Mouse (Mus musculus) stomach, embryonic 16.5 days (tissue): ENCODE measurements around the gene Cpvl. TPM values are rescaled to one million over a fixed set of nuclear protein-coding genes. Genes with fewer than 3 reads are reported as not detected.
A peak's percentile ranks its signal among the peaks of the same experiment; 100 is the strongest.

Experiments used
- ATAC-seq: fragments of 200-750 bp; cut with Nextera tagmentation; 2 replicates; pipeline ENCODE4 v1.8.0; 2017; ENCODE audit warnings: moderate number of reproducible peaks, moderate TSS enrichment; ENCODE audit not compliant: insufficient read depth, low FRiP score
- H3K27ac ChIP-seq: fragments of 300-500 bp; sonication (generic); 2 replicates; pipeline ENCODE4 v1.5.1; 2014; ENCODE audit warnings: low read length
- H3K27me3 ChIP-seq: fragments of 300-500 bp; sonication (generic); 2 replicates; pipeline ENCODE4 v1.6.1; 2014; ENCODE audit warnings: low read length, control low read depth, mixed read lengths; ENCODE audit not compliant: control insufficient read depth, insufficient read depth
- H3K36me3 ChIP-seq: fragments of 300-500 bp; sonication (generic); 2 replicates; pipeline ENCODE4 v1.6.1; 2014; ENCODE audit warnings: low read length; ENCODE audit not compliant: control insufficient read depth, insufficient read depth
- H3K4me1 ChIP-seq: fragments of 300-500 bp; sonication (generic); 2 replicates; pipeline ENCODE4 v1.6.1; 2014; ENCODE audit warnings: low read length, control low read depth, mixed read lengths; ENCODE audit not compliant: control insufficient read depth, insufficient read depth
- H3K4me2 ChIP-seq: fragments of 300-500 bp; sonication (generic); 2 replicates; pipeline ENCODE4 v1.6.1; 2014; ENCODE audit warnings: low read depth, low read length, mixed read lengths
- H3K4me3 ChIP-seq: fragments of 300-500 bp; sonication (generic); replicated peaks from 2 replicates; pipeline ENCODE4 v1.5.1; 2014; ENCODE audit warnings: mild to moderate bottlenecking, low read length
- H3K9ac ChIP-seq: fragments of 300-500 bp; sonication (generic); 2 replicates; pipeline ENCODE4 v1.6.1; 2014; ENCODE audit warnings: low read length
- H3K9me3 ChIP-seq: fragments of 300-500 bp; sonication (generic); replicated peaks from 2 replicates; pipeline ENCODE4 v1.6.1; 2016; ENCODE audit warnings: low read length, control low read depth; ENCODE audit not compliant: control insufficient read depth
- WGBS: fragments of 180-500 bp; shearing (Covaris S2); extraction: QIAGEN DNeasy Blood & Tissue Kit; methylation state at CpG from one replicate; pipeline ENCODE4 v1.1.7; 2014; 5-methylcytosine and 5-hydroxymethylcytosine counted together
- polyA plus RNA-seq: library from polyadenylated mRNA; unstranded; fragments of >200 nt; fragmentation: Nextera tagmentation; extraction: Ambion mirVana; gene quantifications from 2 replicates; pipeline ENCODE4 v1.2.1, GENCODE M21; 2015

Cpvl gene
- 0.09 TPM in 1 of 2 replicates, not detected in the other for polyA plus RNA-seq

GRCm38 (mm10) chr6:53978571-53978970, at the start of gene Cpvl:
Cpvl (minus strand) TSS chr6:53978671.
- no peak within 1 kb of the TSS for H3K4me2 ChIP-seq
- H3K4me1 ChIP-seq, result peaks cover 6% of the 10 kb centered on the region
- WGBS, result 69% methylated on average over 5 of the region's 5 CpGs
- ATAC-seq, result no peak
- no peak within 1 kb of the TSS for H3K9ac ChIP-seq
- H3K27me3 ChIP-seq, result no peaks in the 10 kb centered on the region
- H3K4me3 ChIP-seq, result no peak within 1 kb of the TSS
- H3K27ac ChIP-seq, result no peak within 1 kb of the TSS
- H3K36me3 ChIP-seq, result no peaks in the 10 kb centered on the region
- no peaks in the 10 kb centered on the region for H3K9me3 ChIP-seq

- 86% methylated on average over 5 of the region's 5 CpGs for WGBS
- no peaks in the 10 kb centered on the region for H3K36me3 ChIP-seq
- no peak for ATAC-seq
Measured at GRCm38 (mm10) chr6:54023846-54024245, 45.4 kb upstream of the Cpvl start.

GRCm38 (mm10) chr6:54021123-54021789, 42.8 kb upstream of the Cpvl start:
- Histone ChIP-seq H3K4me2 (peak overlapping the region; percentile 42), H3K4me3 (no peak overlapping the region), H3K9me3 (no peaks in the 10 kb centered on the region), H3K36me3 (no peaks in the 10 kb centered on the region), H3K9ac (no peak overlapping the region), H3K27ac (no peak overlapping the region), H3K27me3 (no peaks in the 10 kb centered on the region), H3K4me1 (no peaks in the 10 kb centered on the region)
- ATAC-seq, result peak; percentile 40; the same call in 1 of the 2 replicates
- 46% methylated on average over 15 of the region's 15 CpGs for WGBS

More at GRCm38 (mm10) chr6:54023846-54024245, 45.4 kb upstream of the Cpvl start:
- Histone ChIP-seq H3K9ac (no peak overlapping the region), H3K4me3 (no peak overlapping the region), H3K27me3 (no peaks in the 10 kb centered on the region), H3K9me3 (no peaks in the 10 kb centered on the region), H3K4me2 (no peak overlapping the region), H3K4me1 (no peaks in the 10 kb centered on the region), H3K27ac (no peak overlapping the region)

- WGBS, result 63% methylated on average over 5 of the region's 5 CpGs
- Histone ChIP-seq H3K27me3 (no peaks in the 10 kb centered on the region), H3K9me3 (no peaks in the 10 kb centered on the region), H3K36me3 (no peaks in the 10 kb centered on the region), H3K4me1 (no peaks in the 10 kb centered on the region), H3K9ac (no peak overlapping the region), H3K4me2 (no peak overlapping the region), H3K4me3 (no peak overlapping the region), H3K27ac (no peak overlapping the region)
- peak; percentile 56; the same call in 1 of the 2 replicates for ATAC-seq
Measured at GRCm38 (mm10) chr6:54018861-54019260, 40.4 kb upstream of the Cpvl start.

- H3K9me3 ChIP-seq, result no peaks in the 10 kb centered on the region
- H3K4me1 ChIP-seq, result no peaks in the 10 kb centered on the region
- no peaks in the 10 kb centered on the region for H3K27me3 ChIP-seq
- H3K9ac ChIP-seq, result no peak overlapping the region
- no peak for ATAC-seq
- no peak overlapping the region for H3K4me2 ChIP-seq
- no peak overlapping the region for H3K27ac ChIP-seq
- no peak overlapping the region for H3K4me3 ChIP-seq
- no peaks in the 10 kb centered on the region for H3K36me3 ChIP-seq
- WGBS, result 36% methylated on average over 2 of the region's 2 CpGs
Measured at GRCm38 (mm10) chr6:54018038-54018437, 39.6 kb upstream of the Cpvl start.

- Histone ChIP-seq H3K9me3 (no peaks in the 10 kb centered on the region), H3K36me3 (no peaks in the 10 kb centered on the region), H3K27me3 (no peaks in the 10 kb centered on the region), H3K9ac (no peak overlapping the region), H3K27ac (no peak overlapping the region), H3K4me3 (no peak overlapping the region), H3K4me1 (no peaks in the 10 kb centered on the region), H3K4me2 (no peak overlapping the region)
- WGBS, result 79% methylated on average over 1 of the region's 1 CpGs
- ATAC-seq, result no peak
Measured at GRCm38 (mm10) chr6:54012163-54012562, 33.7 kb upstream of the Cpvl start.

DNA sequence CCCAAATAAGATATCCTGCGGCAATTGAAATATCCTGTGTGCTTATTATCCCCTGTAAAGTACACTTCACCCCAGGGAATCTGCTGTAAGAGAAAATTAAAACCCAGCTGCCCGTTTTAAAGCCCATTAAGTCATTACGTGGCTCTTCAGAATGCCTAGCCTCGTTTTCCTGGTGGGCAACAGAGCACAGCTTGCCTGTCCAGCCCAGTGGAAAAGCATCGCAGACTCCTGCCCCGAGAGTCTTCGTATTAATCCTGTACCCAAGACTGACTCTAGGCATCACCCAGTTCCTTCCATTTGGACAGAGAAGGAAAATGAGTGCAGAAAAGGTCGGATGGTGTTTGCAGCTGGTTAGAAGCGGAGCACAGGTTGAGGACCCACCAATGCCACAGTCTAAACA, 31.9 kb upstream of the Cpvl start:
- Histone ChIP-seq H3K4me2 (no peak overlapping the region), H3K27ac (no peak overlapping the region), H3K4me3 (no peak overlapping the region), H3K27me3 (no peaks in the 10 kb centered on the region), H3K4me1 (no peaks in the 10 kb centered on the region), H3K9ac (no peak overlapping the region), H3K9me3 (no peaks in the 10 kb centered on the region), H3K36me3 (no peaks in the 10 kb centered on the region)
- WGBS, result 76% methylated on average over 9 of the region's 9 CpGs
- ATAC-seq, result no peak

DNA sequence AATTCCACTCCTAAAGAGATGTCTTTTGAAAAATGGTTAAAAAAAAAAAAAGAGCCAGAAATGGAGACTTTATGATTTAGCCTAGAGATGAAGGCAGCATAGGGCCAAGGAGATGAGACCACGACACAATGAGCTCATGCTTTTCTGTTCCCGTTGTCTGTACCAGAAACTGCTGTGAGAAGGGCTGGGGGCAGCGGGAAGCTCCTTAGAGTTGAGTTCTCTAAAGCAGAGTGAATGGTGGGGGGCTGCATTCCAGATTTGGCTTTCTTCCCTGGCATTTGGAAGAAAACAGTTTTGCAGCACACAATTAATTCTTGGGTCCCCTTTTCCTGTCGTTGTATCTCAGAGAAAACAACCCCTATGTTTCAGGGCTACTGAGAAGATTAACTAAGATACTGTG, 30.8 kb upstream of the Cpvl start:
- no peaks in the 10 kb centered on the region for H3K36me3 ChIP-seq
- H3K4me2 ChIP-seq, result no peak overlapping the region
- no peak overlapping the region for H3K9ac ChIP-seq
- H3K9me3 ChIP-seq, result no peaks in the 10 kb centered on the region
- H3K27me3 ChIP-seq, result no peaks in the 10 kb centered on the region
- WGBS, result 65% methylated on average over 4 of the region's 4 CpGs
- H3K27ac ChIP-seq, result no peak overlapping the region
- no peak overlapping the region for H3K4me3 ChIP-seq
- H3K4me1 ChIP-seq, result no peaks in the 10 kb centered on the region
- ATAC-seq, result no peak

DNA sequence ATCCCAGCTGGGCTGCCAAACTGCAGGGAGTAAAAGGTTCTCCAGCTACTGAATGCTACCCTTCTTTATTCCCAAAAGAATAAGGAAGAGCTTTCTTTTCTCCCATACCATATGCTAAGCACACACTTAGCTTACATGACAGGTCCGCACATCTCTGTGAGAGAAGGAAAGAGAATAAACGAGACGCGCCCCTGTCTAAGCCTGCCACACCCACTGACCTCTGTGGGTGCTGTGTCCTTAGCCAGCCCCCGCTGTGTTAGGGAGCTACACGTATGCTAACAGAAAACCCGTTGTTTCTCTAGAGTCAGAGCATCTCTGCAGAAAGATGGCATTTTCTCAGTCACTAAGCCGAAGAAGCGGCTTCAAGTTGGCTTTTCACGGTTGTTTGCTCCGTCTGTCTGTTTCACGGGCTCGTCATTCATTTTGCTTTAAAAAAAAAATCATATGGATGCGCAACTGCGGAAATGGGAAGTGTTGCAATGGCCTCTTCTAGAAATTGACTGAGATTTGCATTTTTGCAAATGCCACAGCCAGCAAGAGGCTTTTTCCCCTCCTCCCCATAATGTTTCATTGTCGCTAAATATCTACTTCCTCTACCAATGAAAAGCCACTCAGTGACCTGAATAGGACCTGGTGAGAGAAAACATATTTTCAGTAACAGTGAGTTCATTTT, 30.1 kb upstream of the Cpvl start:
- Histone ChIP-seq H3K4me1 (no peaks in the 10 kb centered on the region), H3K27ac (no peak overlapping the region), H3K4me2 (no peak overlapping the region), H3K9ac (no peak overlapping the region), H3K4me3 (no peak overlapping the region), H3K36me3 (no peaks in the 10 kb centered on the region), H3K27me3 (no peaks in the 10 kb centered on the region), H3K9me3 (no peaks in the 10 kb centered on the region)
- WGBS, result 74% methylated on average over 16 of the region's 16 CpGs
- ATAC-seq, result no peak
